Mouse (Mus musculus) lung, embryonic 16.5 days (tissue): Measurements from ENCODE around the gene Mvb12a. TPM values are rescaled to one million over a fixed set of nuclear protein-coding genes. Genes with fewer than 3 reads are reported as not detected.

Experiments
- ATAC-seq: fragments of 200-750 bp; cut with Nextera tagmentation; 2 replicates; pipeline ENCODE4 v1.8.0; 2017; ENCODE audit warnings: low read depth, mild to moderate bottlenecking, moderate library complexity
- H3K27ac ChIP-seq: fragments of 300-500 bp; sonication (generic); 2 replicates; pipeline ENCODE4 v1.5.1; 2014; ENCODE audit warnings: mild to moderate bottlenecking, control low read depth, low read length
- H3K27me3 ChIP-seq: fragments of 300-500 bp; sonication (generic); 2 replicates; pipeline ENCODE4 v1.6.1; 2014; ENCODE audit warnings: low read depth, low read length, mixed read lengths; ENCODE audit not compliant: control insufficient read depth, insufficient read depth
- H3K36me3 ChIP-seq: fragments of 300-500 bp; sonication (generic); 2 replicates; pipeline ENCODE4 v1.6.1; 2014; ENCODE audit warnings: low read length; ENCODE audit not compliant: control insufficient read depth, insufficient read depth
- H3K4me1 ChIP-seq: fragments of 300-500 bp; sonication (generic); replicated peaks from 2 replicates; pipeline ENCODE4 v1.6.1; 2014; ENCODE audit warnings: low read length, mixed read lengths; ENCODE audit not compliant: control insufficient read depth, insufficient read depth
- H3K4me2 ChIP-seq: fragments of 300-500 bp; sonication (generic); 2 replicates; pipeline ENCODE4 v1.6.1; 2014; ENCODE audit warnings: low read depth, low read length, control low read depth
- H3K4me3 ChIP-seq: fragments of 300-500 bp; sonication (generic); 2 replicates; pipeline ENCODE4 v1.5.1; 2014; ENCODE audit warnings: mild to moderate bottlenecking, low read length, control low read depth
- H3K9ac ChIP-seq: fragments of 300-500 bp; sonication (generic); 2 replicates; pipeline ENCODE4 v1.6.1; 2014; ENCODE audit warnings: low read length, control low read depth
- H3K9me3 ChIP-seq: fragments of 300-500 bp; sonication (generic); 2 replicates; pipeline ENCODE4 v1.6.1; 2016; ENCODE audit warnings: low read length; ENCODE audit not compliant: control insufficient read depth
- WGBS: fragments of 180-500 bp; shearing (Covaris S2); extraction: QIAGEN DNeasy Blood & Tissue Kit; methylation state at CpG from one replicate; pipeline ENCODE4 v1.1.7; 2014; 5-methylcytosine and 5-hydroxymethylcytosine counted together
- polyA plus RNA-seq: library from polyadenylated mRNA; unstranded; fragments of >200 nt; fragmentation: Nextera tagmentation; extraction: Ambion mirVana; gene quantifications from 2 replicates; pipeline ENCODE4 v1.2.1, GENCODE M21; 2015

Gene Mvb12a
- polyA plus RNA-seq, 1 experiment from 2014 or later: 96.3 TPM

GRCm38 (mm10) chr8:71577856-71578387 lies 35.2 kb downstream of the Mvb12a start:
- Histone ChIP-seq H3K4me3 (no peak overlapping the region), H3K4me1 (no peaks in the 10 kb centered on the region), H3K4me2 (no peak overlapping the region), H3K36me3 (0 out of 2 replicates have a peak, but pooled peaks cover 2% of the 10 kb centered on the region), H3K9ac (no peak overlapping the region), H3K9me3 (no peaks in the 10 kb centered on the region), H3K27ac (no peak overlapping the region), H3K27me3 (no peaks in the 10 kb centered on the region)
- WGBS: 53% methylated on average over 4 of the region's 4 CpGs
- ATAC-seq: no peak

GRCm38 (mm10) chr8:71579009-71579408 lies 36.3 kb downstream of the Mvb12a start:
- WGBS: 61% methylated on average over 1 of the region's 1 CpGs
- no peak for ATAC-seq

GRCm38 (mm10) chr8:71579476-71579875 lies 36.8 kb downstream of the Mvb12a start:
- Histone ChIP-seq H3K36me3 (peaks cover 7% of the 10 kb centered on the region; the same call in 1 of the 2 replicates), H3K27ac (no peak overlapping the region), H3K4me2 (no peak overlapping the region), H3K4me3 (no peak overlapping the region), H3K4me1 (no peaks in the 10 kb centered on the region), H3K9me3 (no peaks in the 10 kb centered on the region), H3K27me3 (no peaks in the 10 kb centered on the region), H3K9ac (no peak overlapping the region)
- WGBS: 82% methylated on average over 14 of the region's 14 CpGs
- ATAC-seq: 0 out of 2 replicates have a peak, but pooled peaks have one; percentile 6

More at GRCm38 (mm10) chr8:71579009-71579408, 36.3 kb downstream of the Mvb12a start:
- Histone ChIP-seq H3K4me2 (no peak overlapping the region), H3K4me3 (no peak overlapping the region), H3K9me3 (no peaks in the 10 kb centered on the region), H3K4me1 (no peaks in the 10 kb centered on the region), H3K27ac (no peak overlapping the region), H3K27me3 (no peaks in the 10 kb centered on the region), H3K9ac (no peak overlapping the region), H3K36me3 (peaks cover 2% of the 10 kb centered on the region; the same call in 1 of the 2 replicates)

- H3K27ac ChIP-seq: no peak overlapping the region
- no peaks in the 10 kb centered on the region for H3K4me1 ChIP-seq
- no peaks in the 10 kb centered on the region for H3K9me3 ChIP-seq
- H3K4me2 ChIP-seq: no peak overlapping the region
- H3K36me3 ChIP-seq: peaks cover 9% of the 10 kb centered on the region; the same call in 1 of the 2 replicates
- H3K27me3 ChIP-seq: no peaks in the 10 kb centered on the region
- no peak overlapping the region for H3K9ac ChIP-seq
- no peak overlapping the region for H3K4me3 ChIP-seq
- WGBS: 40% methylated on average over 9 of the region's 9 CpGs
- ATAC-seq: no peak
Measured at GRCm38 (mm10) chr8:71580201-71580600, 37.5 kb downstream of the Mvb12a start.

- ATAC-seq: no peak
- Histone ChIP-seq H3K27me3 (no peaks in the 10 kb centered on the region), H3K27ac (no peak overlapping the region)
Measured at GRCm38 (mm10) chr8:71586891-71587290, 44.2 kb downstream of the Mvb12a start.

GRCm38 (mm10) chr8:71588762-71589161 lies 46.0 kb downstream of the Mvb12a start:
- H3K36me3 ChIP-seq: peaks cover 11% of the 10 kb centered on the region; the same call in 1 of the 2 replicates
- H3K27ac ChIP-seq: no peak overlapping the region
- no peak overlapping the region for H3K4me3 ChIP-seq
- H3K9me3 ChIP-seq: no peaks in the 10 kb centered on the region
- H3K4me1 ChIP-seq: peaks cover 18% of the 10 kb centered on the region
- no peak for ATAC-seq
- no peak overlapping the region for H3K9ac ChIP-seq
- no peak overlapping the region for H3K4me2 ChIP-seq
- no peaks in the 10 kb centered on the region for H3K27me3 ChIP-seq
- whole genome bisulfite sequencing: 69% methylated on average over 3 of the region's 3 CpGs

More at GRCm38 (mm10) chr8:71586891-71587290, 44.2 kb downstream of the Mvb12a start:
- Histone ChIP-seq H3K9me3 (no peaks in the 10 kb centered on the region), H3K9ac (no peak overlapping the region), H3K4me3 (no peak overlapping the region), H3K4me2 (no peak overlapping the region), H3K36me3 (peaks cover 11% of the 10 kb centered on the region; the same call in 1 of the 2 replicates), H3K4me1 (peaks cover 6% of the 10 kb centered on the region)
- 57% methylated on average over 2 of the region's 2 CpGs for WGBS

GRCm38 (mm10) chr8:71591017-71591416 lies 48.3 kb downstream of the Mvb12a start:
- H3K27ac ChIP-seq: peak overlapping the region; percentile 97; the same call in 1 of the 2 replicates
- H3K4me1 ChIP-seq: peaks cover 19% of the 10 kb centered on the region

GRCm38 (mm10) chr8:71591471-71592373 lies 49.0 kb downstream of the Mvb12a start, which contains the start of gene Pgls:
Gene Pgls (plus strand): TSS chr8:71592176.
- Histone ChIP-seq H3K4me1 (peaks cover 21% of the 10 kb centered on the region), H3K27ac (peak within 1 kb of the TSS; percentile 97), H3K4me2 (peak within 1 kb of the TSS; percentile 88), H3K9ac (peak within 1 kb of the TSS; percentile 97), H3K27me3 (no peaks in the 10 kb centered on the region), H3K36me3 (no peaks in the 10 kb centered on the region), H3K9me3 (no peaks in the 10 kb centered on the region), H3K4me3 (peak within 1 kb of the TSS; percentile 86)
- peak; percentile 93 for ATAC-seq
- WGBS: 0% methylated on average over 71 of the region's 71 CpGs

More at GRCm38 (mm10) chr8:71591017-71591416, 48.3 kb downstream of the Mvb12a start:
- Histone ChIP-seq H3K4me3 (peak overlapping the region; percentile 86), H3K9ac (peak overlapping the region; percentile 97), H3K36me3 (no peaks in the 10 kb centered on the region), H3K9me3 (no peaks in the 10 kb centered on the region), H3K27me3 (no peaks in the 10 kb centered on the region), H3K4me2 (peak overlapping the region; percentile 88)
- ATAC-seq: no peak
- WGBS: 24% methylated on average over 5 of the region's 5 CpGs
